ENCODE assay signal across 8 mouse cellular contexts in genomic region chr4:155469590-155470262, GRCm38 (mm10). TPM values are rescaled to one million over a fixed set of nuclear protein-coding genes. Genes with fewer than 3 reads are reported as not detected.
DNase-seq lines count a peak whose midpoint lies in the region; ATAC-seq and TF ChIP-seq lines count a peak whose summit lies in the region.

No protein-coding gene starts in this region.

- H3K27me3 ChIP-seq in lung, embryonic 16.5 days (ENCODE audit: control insufficient read depth, insufficient read depth, low read depth, low read length), result no peaks in the 10 kb centered on the region
- H3K27me3 ChIP-seq in lung, postnatal 0 days (replicated peaks; ENCODE audit: insufficient read depth, low read length), result no peaks in the 10 kb centered on the region

- H3K9ac ChIP-seq in lung, embryonic 16.5 days (ENCODE audit: low read length), result no peak overlapping the region
- no peak overlapping the region for H3K9ac ChIP-seq in lung, postnatal 0 days (replicated peaks; ENCODE audit: low read depth)

- intact Hi-C loops in heart, postnatal 10 days (cut with DNase I), result no loop called here

- TF ChIP-seq CTCF in lung, postnatal 0 days (IDR thresholded peaks at IDR 0.05), result no peak

- no peaks in the 10 kb centered on the region for H3K9me3 ChIP-seq in lung, embryonic 16.5 days (ENCODE audit: control insufficient read depth, low read length)
- no peaks in the 10 kb centered on the region for H3K9me3 ChIP-seq in lung, postnatal 0 days (ENCODE audit: low read length)

- peak overlapping the region; percentile 58 for H3K4me2 ChIP-seq in lung, embryonic 16.5 days (ENCODE audit: low read depth, low read length)
- H3K4me2 ChIP-seq in lung, postnatal 0 days (replicated peaks; ENCODE audit: low read depth, low read length), result peak overlapping the region; percentile 59

- peak; percentile 71 for DNase-seq in adrenal gland, adult 2 months
- DNase-seq in adrenal gland, adult 18-20 months (ENCODE audit: low spot score in 2 of 2), result no peak
- no peak for DNase-seq in lung, postnatal 25 days (ENCODE audit: low spot score)
- DNase-seq in heart, postnatal 10 days, result peak; percentile 51 to 61
- DNase-seq in lung, postnatal 0 days (ENCODE audit: low spot score), result no peak
- DNase-seq in urinary bladder, postnatal 10 days (ENCODE audit: low spot score), result no peak
- no peak for DNase-seq in natural killer cell, adult 2 months (ENCODE audit: low spot score in 2 of 2)

- no peak overlapping the region for H3K27ac ChIP-seq in lung, embryonic 16.5 days (ENCODE audit: low read length)
- no peak overlapping the region for H3K27ac ChIP-seq in lung, postnatal 0 days (ENCODE audit: low read length)

- no peaks in the 10 kb centered on the region for H3K36me3 ChIP-seq in lung, embryonic 16.5 days (ENCODE audit: control insufficient read depth, insufficient read depth, low read length)
- no peaks in the 10 kb centered on the region for H3K36me3 ChIP-seq in lung, postnatal 0 days (ENCODE audit: insufficient read depth, low read length)

- TF ChIP-seq EP300 in lung, postnatal 0 days (IDR thresholded peaks at IDR 0.05), result no peak

- no peak overlapping the region; the same call in 1 of the 2 replicates for H3K4me3 ChIP-seq in lung, embryonic 16.5 days (ENCODE audit: low read length)
- H3K4me3 ChIP-seq in lung, postnatal 0 days (ENCODE audit: low read depth, low read length), result no peak overlapping the region

- ATAC-seq in lung, embryonic 16.5 days (ENCODE audit: low read depth), result peak; percentile 36
- peak; percentile 59 for ATAC-seq in lung, postnatal 0 days

- no peaks in the 10 kb centered on the region for H3K4me1 ChIP-seq in lung, embryonic 16.5 days (replicated peaks; ENCODE audit: control insufficient read depth, insufficient read depth, low read length)
- H3K4me1 ChIP-seq in lung, postnatal 0 days (ENCODE audit: insufficient read depth, low read depth, low read length), result peaks cover 4% of the 10 kb centered on the region; the same call in 1 of the 2 replicates

- WGBS in lung, embryonic 16.5 days, result 63% methylated on average over 18 of the region's 18 CpGs
- 67% methylated on average over 18 of the region's 18 CpGs for WGBS in lung, postnatal 0 days

RNA-seq across cellular contexts. Expression of gene Tmem52, which starts 0.8 kb away (rescaled TPM):
- 10 to 100 TPM in 1 of 2 experiments, 1 to 10 TPM in 1; 7.5 to 13.1 TPM for total RNA-seq in adrenal gland, adult 2 months (2021)
- polyA plus RNA-seq in adrenal gland, adult 2 months (2012; rRNA removed), result 79.1 and 189 TPM in 2 replicates
- total RNA-seq in adrenal gland, adult 18-20 months (2021), result 1 to 10 TPM; 5.9 to 7.5 TPM
- 0.40 and 0.72 TPM in 2 replicates for polyA plus RNA-seq in lung, embryonic 16.5 days (2015; fragmentation: Nextera tagmentation; extraction: Ambion mirVana)
- total RNA-seq in heart, postnatal 10 days (2021), result 1 to 10 TPM in 1 of 2 experiments, not detected in 1; 2.2 TPM
- 1.6 and 2.1 TPM in 2 replicates for polyA plus RNA-seq in lung, postnatal 0 days (2015; fragmentation: Nextera tagmentation; extraction: Ambion mirVana)

RNA-seq across cellular contexts. Expression of gene Gnb1, which starts 21.4 kb away (rescaled TPM):
- total RNA-seq in adrenal gland, adult 2 months (2021), result 100 to 1,000 TPM; 445 to 452 TPM
- 353 and 354 TPM in 2 replicates for polyA plus RNA-seq in adrenal gland, adult 2 months (2012; rRNA removed)
- total RNA-seq in adrenal gland, adult 18-20 months (2021), result 100 to 1,000 TPM; 436 to 441 TPM
- polyA plus RNA-seq in lung, embryonic 16.5 days (2015; fragmentation: Nextera tagmentation; extraction: Ambion mirVana), result 389 and 455 TPM in 2 replicates
- 100 to 1,000 TPM; 309 to 321 TPM for total RNA-seq in heart, postnatal 10 days (2021)
- 445 and 452 TPM in 2 replicates for polyA plus RNA-seq in lung, postnatal 0 days (2015; fragmentation: Nextera tagmentation; extraction: Ambion mirVana)

Comparison
In these comparisons a context has a peak if more than half of its experiments do, and no peak if none do; other contexts are left out.
1. DNase-seq: peak in adrenal gland, adult 2 months (single experiment) and heart, postnatal 10 days (2 of 2); none in adrenal gland, adult 18-20 months (0 of 2), lung, postnatal 25 days (single experiment), lung, postnatal 0 days (single experiment), urinary bladder, postnatal 10 days (single experiment) and natural killer cell, adult 2 months (0 of 2).